Mouse (Mus musculus): ENCODE data around the gene 5730596B20Rik.

DNA sequence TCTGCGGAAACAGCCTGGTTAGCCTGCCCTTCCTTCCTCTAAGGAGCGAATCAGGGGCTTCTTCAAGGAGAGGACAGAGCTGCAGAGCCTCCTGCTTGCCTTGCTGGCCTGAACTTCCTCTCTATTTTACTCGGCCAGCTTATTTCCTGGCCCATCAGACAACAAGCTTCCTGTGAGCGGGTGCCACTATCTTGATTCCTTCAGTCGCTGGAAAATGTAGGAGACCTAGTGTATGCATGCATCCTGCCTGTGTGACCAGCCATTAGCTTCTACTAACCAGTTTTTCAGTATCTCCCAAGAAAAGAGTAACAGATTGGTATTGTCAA lies 6.4 kb upstream of the 5730596B20Rik start:
- TF ChIP-seq CTCF (IDR thresholded peaks at IDR 0.05; ENCODE audit: control insufficient read depth, insufficient read depth, insufficient read length) (no peak), FOSL1 (IDR thresholded peaks at IDR 0.05; ENCODE audit: insufficient read depth, low read length, poor library complexity, severe bottlenecking) (no peak), CEBPB (IDR thresholded peaks at IDR 0.05; ENCODE audit: low read depth) (no peak), MAX (IDR thresholded peaks at IDR 0.05) (no peak)
